Mouse (Mus musculus): ENCODE results near the gene Sorbs2. TPM values are rescaled to one million over a fixed set of nuclear protein-coding genes. Genes with fewer than 3 reads are reported as not detected.

The Sorbs2 gene
- polyA plus RNA-seq, 1 experiment from 2014 or later = 458 TPM

DNA sequence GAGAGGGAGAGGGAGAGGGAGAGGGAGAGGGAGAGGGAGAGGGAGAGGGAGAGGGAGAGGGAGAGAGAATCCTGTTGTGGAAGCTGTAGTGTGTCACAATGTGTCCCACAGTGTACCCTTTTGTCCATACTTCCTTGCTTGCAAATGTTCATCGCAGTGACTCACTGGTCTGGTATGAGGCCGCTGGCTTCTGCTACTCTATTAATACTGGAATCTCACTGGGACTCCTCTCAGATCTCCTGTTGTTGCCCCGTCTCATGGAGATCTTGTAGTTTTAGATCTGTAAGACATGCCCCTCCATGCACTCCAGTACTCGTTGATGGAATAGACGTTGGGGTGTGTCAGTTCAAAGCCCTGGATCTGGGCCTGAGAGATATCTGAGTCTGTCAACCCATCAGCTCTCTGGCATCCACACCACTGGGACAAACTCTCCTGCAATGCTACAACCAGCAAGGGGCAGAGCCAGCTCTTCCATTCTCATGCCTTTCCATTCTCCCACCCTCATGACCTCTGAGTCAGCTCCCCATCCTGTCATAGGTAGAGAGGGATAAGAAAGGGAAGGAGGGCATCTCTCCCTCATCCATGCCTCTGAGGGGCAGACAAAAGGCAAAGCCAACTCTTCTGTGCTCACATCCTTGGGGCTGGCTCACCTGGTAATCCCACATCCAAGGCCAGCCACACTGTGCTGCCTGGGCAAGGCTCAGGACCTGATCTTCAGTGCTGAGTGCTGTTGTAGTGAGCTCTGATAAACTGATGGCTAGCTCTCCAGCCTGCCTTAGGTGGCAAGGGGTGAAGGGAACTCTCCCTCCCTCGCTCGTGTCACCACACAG lies 72.3 kb downstream of the Sorbs2 start:
- Histone ChIP-seq H3K9ac (no peak overlapping the region), H3K9me3 (replicated peaks) (no peaks in the 10 kb centered on the region), H3K4me3 (no peak overlapping the region), H3K4me1 (replicated peaks) (peaks cover 30% of the 10 kb centered on the region), H3K27me3 (replicated peaks) (no peaks in the 10 kb centered on the region), H3K36me3 (no peaks in the 10 kb centered on the region), H3K4me2 (peak overlapping the region; percentile 37), H3K27ac (ENCODE audit: poor library complexity, severe bottlenecking) (peak overlapping the region; percentile 87)
- ATAC-seq (ENCODE audit: insufficient number of reproducible peaks, low FRiP score) = peak; percentile 53
- 37% methylated on average over 7 of the region's 7 CpGs for WGBS

- peak; percentile 39; the same call in 1 of the 2 replicates for ATAC-seq (ENCODE audit: insufficient number of reproducible peaks, low FRiP score)
- Histone ChIP-seq H3K4me2 (no peak overlapping the region), H3K9ac (no peak overlapping the region), H3K27ac (ENCODE audit: poor library complexity, severe bottlenecking) (peak overlapping the region; percentile 87), H3K27me3 (replicated peaks) (no peaks in the 10 kb centered on the region), H3K4me3 (no peak overlapping the region), H3K4me1 (replicated peaks) (peaks cover 34% of the 10 kb centered on the region), H3K9me3 (replicated peaks) (no peaks in the 10 kb centered on the region), H3K36me3 (no peaks in the 10 kb centered on the region)
- 38% methylated on average over 3 of the region's 3 CpGs for WGBS
Observed at GRCm38 (mm10) chr8:45580544-45580866, 72.9 kb downstream of the Sorbs2 start.

DNA sequence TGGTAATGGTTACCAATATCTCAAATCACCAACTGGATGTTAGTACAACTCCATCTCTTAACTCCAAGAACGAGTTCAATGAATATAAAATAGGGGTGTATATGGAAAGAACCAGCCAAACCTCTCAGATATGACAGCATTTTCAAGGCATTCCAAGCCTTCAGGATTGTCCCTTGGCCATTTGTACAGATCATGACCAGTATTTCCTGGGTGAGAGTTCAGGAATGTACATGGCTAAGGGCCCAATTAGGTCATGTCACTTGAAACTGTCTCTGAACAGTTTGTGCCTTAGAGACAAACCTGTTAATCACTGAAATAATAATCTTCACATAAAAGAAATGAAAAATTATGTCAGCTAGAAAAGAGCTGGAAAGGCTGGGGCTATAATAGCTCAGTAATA lies 76.3 kb downstream of the Sorbs2 start:
- no peaks in the 10 kb centered on the region for H3K27me3 ChIP-seq (replicated peaks)
- no peak overlapping the region for H3K4me3 ChIP-seq
- H3K9ac ChIP-seq = no peak overlapping the region
- H3K9me3 ChIP-seq (replicated peaks) = no peaks in the 10 kb centered on the region
- H3K4me1 ChIP-seq (replicated peaks) = peaks cover 46% of the 10 kb centered on the region
- H3K36me3 ChIP-seq = no peaks in the 10 kb centered on the region
- no peak for ATAC-seq (ENCODE audit: insufficient number of reproducible peaks, low FRiP score)
- H3K27ac ChIP-seq (ENCODE audit: poor library complexity, severe bottlenecking) = no peak overlapping the region
- no peak overlapping the region for H3K4me2 ChIP-seq
- WGBS = 69% methylated on average over 1 of the region's 1 CpGs

DNA sequence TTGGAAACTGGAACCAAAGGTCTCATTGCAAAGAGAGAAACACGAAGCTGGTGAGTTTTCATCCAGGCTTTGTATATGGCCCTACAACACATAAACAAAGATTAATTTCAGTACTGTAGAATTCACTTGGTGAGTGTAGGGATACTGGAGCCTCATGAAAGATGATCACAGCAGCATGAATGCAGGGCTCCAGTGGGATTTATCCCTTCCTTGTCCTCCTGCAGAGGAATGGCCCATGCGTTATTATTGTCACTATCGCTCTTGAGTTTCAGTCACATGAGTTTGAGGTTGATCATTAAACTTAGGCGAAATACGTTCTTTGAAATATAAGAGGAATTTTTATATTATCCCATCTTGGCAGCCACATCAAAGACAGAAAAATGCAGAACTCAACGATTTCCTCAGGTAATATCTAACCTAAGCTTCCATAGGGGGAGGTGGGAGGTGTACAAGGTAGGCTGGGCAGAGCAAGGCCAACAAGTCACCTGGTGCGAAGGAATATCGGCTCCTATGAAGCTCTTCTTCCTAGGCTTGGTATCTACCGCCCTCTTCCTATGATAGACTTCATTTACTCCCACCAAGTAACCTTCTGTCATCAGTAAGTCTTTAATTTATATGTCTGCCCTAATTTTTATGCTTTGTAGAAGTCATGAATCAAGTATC lies 76.9 kb downstream of the Sorbs2 start:
- Histone ChIP-seq H3K4me1 (replicated peaks) (peaks cover 43% of the 10 kb centered on the region), H3K27ac (ENCODE audit: poor library complexity, severe bottlenecking) (peak overlapping the region; percentile 68; the same call in 1 of the 2 replicates), H3K9ac (no peak overlapping the region), H3K36me3 (no peaks in the 10 kb centered on the region), H3K27me3 (replicated peaks) (no peaks in the 10 kb centered on the region), H3K4me3 (no peak overlapping the region), H3K4me2 (no peak overlapping the region), H3K9me3 (replicated peaks) (no peaks in the 10 kb centered on the region)
- WGBS = 84% methylated on average over 9 of the region's 9 CpGs
- ATAC-seq (ENCODE audit: insufficient number of reproducible peaks, low FRiP score) = no peak

- ATAC-seq (ENCODE audit: insufficient number of reproducible peaks, low FRiP score) = no peak
Observed at GRCm38 (mm10) chr8:45585158-45585557, 77.6 kb downstream of the Sorbs2 start.

DNA sequence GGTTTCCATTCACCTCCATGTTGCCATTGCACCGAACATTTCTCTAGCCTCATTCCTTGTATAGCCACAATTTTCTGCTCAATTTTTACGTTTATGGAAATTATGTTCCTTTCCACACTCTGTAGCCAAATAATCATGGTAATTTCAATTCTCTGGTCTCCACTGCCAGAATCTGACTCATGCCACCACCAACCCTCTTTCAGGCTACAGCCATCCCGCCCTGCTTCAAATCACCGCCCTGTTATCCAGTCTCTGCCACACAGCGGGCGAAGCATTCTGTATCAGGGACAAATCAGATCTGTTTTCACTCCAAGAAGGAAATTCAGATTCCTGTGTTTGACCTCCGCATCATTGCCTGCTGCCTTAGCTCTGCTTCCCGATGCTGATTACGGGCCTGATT lies 79.4 kb downstream of the Sorbs2 start:
- H3K4me2 ChIP-seq = no peak overlapping the region
- 84% methylated on average over 9 of the region's 9 CpGs for WGBS
- H3K9ac ChIP-seq = no peak overlapping the region
- H3K27ac ChIP-seq (ENCODE audit: poor library complexity, severe bottlenecking) = no peak overlapping the region
- no peak for ATAC-seq (ENCODE audit: insufficient number of reproducible peaks, low FRiP score)
- H3K4me1 ChIP-seq (replicated peaks) = peaks cover 29% of the 10 kb centered on the region
- H3K27me3 ChIP-seq (replicated peaks) = no peaks in the 10 kb centered on the region
- H3K4me3 ChIP-seq = no peak overlapping the region
- H3K9me3 ChIP-seq (replicated peaks) = no peaks in the 10 kb centered on the region
- no peaks in the 10 kb centered on the region for H3K36me3 ChIP-seq

More at GRCm38 (mm10) chr8:45585158-45585557, 77.6 kb downstream of the Sorbs2 start:
- Histone ChIP-seq H3K4me3 (no peak overlapping the region), H3K36me3 (no peaks in the 10 kb centered on the region), H3K4me2 (no peak overlapping the region), H3K4me1 (replicated peaks) (peaks cover 36% of the 10 kb centered on the region), H3K27me3 (replicated peaks) (no peaks in the 10 kb centered on the region), H3K27ac (ENCODE audit: poor library complexity, severe bottlenecking) (peak overlapping the region; percentile 68; the same call in 1 of the 2 replicates), H3K9me3 (replicated peaks) (no peaks in the 10 kb centered on the region), H3K9ac (no peak overlapping the region)
- WGBS = 16% methylated on average over 4 of the region's 4 CpGs

- Histone ChIP-seq H3K4me1 (replicated peaks) (0 out of 2 replicates have a peak, but pooled peaks cover 9% of the 10 kb centered on the region), H3K27ac (ENCODE audit: poor library complexity, severe bottlenecking) (no peak overlapping the region), H3K4me3 (no peak overlapping the region), H3K36me3 (no peaks in the 10 kb centered on the region), H3K27me3 (replicated peaks) (no peaks in the 10 kb centered on the region), H3K9me3 (replicated peaks) (no peaks in the 10 kb centered on the region), H3K4me2 (no peak overlapping the region), H3K9ac (no peak overlapping the region)
- no peak for ATAC-seq (ENCODE audit: insufficient number of reproducible peaks, low FRiP score)
- WGBS = 76% methylated on average over 4 of the region's 4 CpGs
Observed at GRCm38 (mm10) chr8:45591888-45592287, 84.3 kb downstream of the Sorbs2 start.

DNA sequence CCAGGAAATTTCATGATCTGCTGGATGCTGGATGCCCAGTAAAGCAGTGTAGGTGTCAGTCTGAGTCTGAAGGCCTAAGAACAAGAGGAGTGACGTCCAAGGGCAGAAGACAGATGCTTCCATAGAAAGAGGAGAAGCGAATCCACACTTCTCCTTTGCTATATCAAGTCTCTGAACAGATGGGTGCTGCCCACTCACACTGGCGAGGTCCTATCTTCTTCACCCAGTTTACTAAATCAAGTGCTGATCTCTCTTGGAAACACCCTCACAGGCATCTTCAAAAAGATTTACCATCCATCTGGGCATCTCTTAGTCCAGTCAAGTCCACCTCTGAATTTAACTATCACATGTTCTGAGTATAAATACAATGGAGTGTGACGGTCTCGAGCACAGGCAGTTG lies 86.1 kb downstream of the Sorbs2 start:
- WGBS = 87% methylated on average over 5 of the region's 5 CpGs

DNA sequence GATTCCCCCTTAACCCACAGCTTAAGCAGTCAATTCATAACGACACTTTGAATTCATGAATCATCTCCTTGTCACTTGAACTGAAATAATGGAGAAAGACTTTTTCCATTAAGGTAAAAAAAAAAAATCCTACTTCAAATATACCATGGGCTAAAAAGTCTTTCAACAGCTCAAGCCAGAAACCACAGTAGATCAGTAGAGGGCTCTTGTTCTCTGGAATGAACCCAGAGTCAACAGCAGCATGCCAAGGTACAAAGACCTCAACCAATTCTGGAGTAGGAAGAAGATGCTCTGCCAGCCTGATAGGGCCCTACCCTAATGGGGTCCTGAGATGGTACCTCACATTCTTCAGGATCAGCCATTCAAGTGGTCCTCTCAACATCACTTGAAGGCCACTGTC lies 88.4 kb downstream of the Sorbs2 start:
- Histone ChIP-seq H3K4me1 (replicated peaks) (peaks cover 10% of the 10 kb centered on the region; the same call in 1 of the 2 replicates), H3K27me3 (replicated peaks) (no peaks in the 10 kb centered on the region), H3K9ac (no peak overlapping the region), H3K27ac (ENCODE audit: poor library complexity, severe bottlenecking) (no peak overlapping the region), H3K4me3 (no peak overlapping the region), H3K4me2 (no peak overlapping the region), H3K36me3 (no peaks in the 10 kb centered on the region), H3K9me3 (replicated peaks) (no peaks in the 10 kb centered on the region)
- no peak for ATAC-seq (ENCODE audit: insufficient number of reproducible peaks, low FRiP score)
- WGBS = 84% methylated on average over 1 of the region's 1 CpGs

More for the DNA sequence above, 86.1 kb downstream of the Sorbs2 start:
- H3K9me3 ChIP-seq (replicated peaks) = no peaks in the 10 kb centered on the region
- no peaks in the 10 kb centered on the region for H3K36me3 ChIP-seq
- peaks cover 7% of the 10 kb centered on the region; the same call in 1 of the 2 replicates for H3K4me1 ChIP-seq (replicated peaks)
- no peak for ATAC-seq (ENCODE audit: insufficient number of reproducible peaks, low FRiP score)
- no peaks in the 10 kb centered on the region for H3K27me3 ChIP-seq (replicated peaks)
- no peak overlapping the region for H3K27ac ChIP-seq (ENCODE audit: poor library complexity, severe bottlenecking)
- H3K4me3 ChIP-seq = no peak overlapping the region
- H3K4me2 ChIP-seq = no peak overlapping the region
- H3K9ac ChIP-seq = no peak overlapping the region

GRCm38 (mm10) chr8:45596591-45596990 lies 89.0 kb downstream of the Sorbs2 start:
- Histone ChIP-seq H3K27me3 (replicated peaks) (no peaks in the 10 kb centered on the region), H3K4me3 (no peak overlapping the region), H3K27ac (ENCODE audit: poor library complexity, severe bottlenecking) (no peak overlapping the region), H3K4me2 (no peak overlapping the region), H3K4me1 (replicated peaks) (peaks cover 14% of the 10 kb centered on the region; the same call in 1 of the 2 replicates), H3K9me3 (replicated peaks) (no peaks in the 10 kb centered on the region), H3K36me3 (no peaks in the 10 kb centered on the region), H3K9ac (no peak overlapping the region)
- no peak for ATAC-seq (ENCODE audit: insufficient number of reproducible peaks, low FRiP score)
- WGBS = 85% methylated on average over 2 of the region's 2 CpGs

DNA sequence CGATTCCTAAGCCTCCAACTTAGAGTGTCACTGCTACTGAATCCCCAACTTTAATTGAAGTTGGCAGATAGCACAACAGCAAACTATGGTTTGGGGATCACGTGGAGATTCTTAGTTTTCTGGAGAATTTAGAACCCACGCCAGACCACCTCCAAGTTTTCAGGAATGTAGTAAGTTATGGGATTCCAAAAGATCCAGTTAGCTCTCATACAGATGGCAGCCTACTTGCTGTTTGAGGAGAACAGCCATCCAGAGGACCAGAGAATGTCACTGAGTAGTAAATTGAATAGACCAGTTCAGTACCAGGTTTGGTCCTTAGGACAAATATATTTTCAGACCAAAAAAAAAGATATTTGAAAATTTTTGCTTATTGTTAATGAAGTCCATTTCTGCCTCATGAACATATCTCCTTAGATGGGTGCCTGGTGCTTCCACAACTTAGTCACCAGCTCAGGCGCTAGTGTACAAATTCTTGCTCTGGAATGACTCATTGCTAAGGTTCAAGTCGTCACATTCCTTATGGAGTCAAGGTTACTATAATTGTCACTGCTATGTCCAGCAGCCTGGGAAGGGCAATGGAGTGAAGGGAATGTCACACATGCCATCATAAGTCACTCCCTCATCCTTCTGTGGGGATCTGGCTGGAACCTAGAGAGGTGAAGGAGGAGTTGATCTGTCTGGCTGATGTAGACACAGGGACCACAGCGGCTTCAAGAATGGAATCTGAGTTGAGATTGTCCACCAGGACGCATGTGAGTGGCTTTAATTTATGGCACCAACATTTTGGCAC lies 90.2 kb downstream of the Sorbs2 start:
- WGBS = 53% methylated on average over 7 of the region's 7 CpGs
- Histone ChIP-seq H3K4me1 (replicated peaks) (peaks cover 13% of the 10 kb centered on the region; the same call in 1 of the 2 replicates), H3K27me3 (replicated peaks) (no peaks in the 10 kb centered on the region), H3K9ac (no peak overlapping the region), H3K27ac (ENCODE audit: poor library complexity, severe bottlenecking) (peak overlapping the region; percentile 93), H3K4me3 (no peak overlapping the region), H3K36me3 (no peaks in the 10 kb centered on the region), H3K9me3 (replicated peaks) (no peaks in the 10 kb centered on the region), H3K4me2 (no peak overlapping the region)
- peak; percentile 78 for ATAC-seq (ENCODE audit: insufficient number of reproducible peaks, low FRiP score)
